Mouse (Mus musculus) cerebellum, adult 2 months (tissue): ENCODE data around the gene 1110008L16Rik. TPM values are rescaled to one million over a fixed set of nuclear protein-coding genes. Genes with fewer than 3 reads are reported as not detected.
"Not testable (repeated sequence)": the region's sequence is repeated elsewhere in the genome, so short reads cannot be mapped to it uniquely, and the experiment has no call there.

Experiments used
- DNase-seq, 2 experiments: peaks; one replicate each; pipeline ENCODE4 v3.0.0; 2021
- H3K27ac ChIP-seq: fragments of 200-500 bp; 2 replicates; pipeline ENCODE4 v1.5.1; 2012; ENCODE audit warnings: low read length, control low read depth, inconsistent platforms; ENCODE audit not compliant: insufficient read depth
- H3K27me3 ChIP-seq: fragments of 200-500 bp; 2 replicates; pipeline ENCODE4 v1.6.1; 2012; ENCODE audit warnings: inconsistent platforms, mild to moderate bottlenecking, low read length, moderate library complexity; ENCODE audit not compliant: control insufficient read depth, insufficient read depth
- H3K4me1 ChIP-seq: fragments of 200-500 bp; 2 replicates; pipeline ENCODE4 v1.6.1; 2011; ENCODE audit warnings: low read length; ENCODE audit not compliant: control insufficient read depth, insufficient read depth
- H3K4me3 ChIP-seq: fragments of 200-500 bp; replicated peaks from 2 replicates; pipeline ENCODE3; 2011; ENCODE audit warnings: mild to moderate bottlenecking, low read depth, low read length, control low read depth; ENCODE audit not compliant: insufficient read depth
- CTCF ChIP-seq: fragments of 200-500 bp; IDR thresholded peaks from 2 replicates; pipeline ENCODE4 v1.5.1; 2011; ENCODE audit warnings: low read depth, mild to moderate bottlenecking, control low read depth, low read length, moderate library complexity, borderline replicate concordance; ENCODE audit not compliant: insufficient read depth
- POLR2A ChIP-seq: fragments of 200-500 bp; IDR thresholded peaks from 2 replicates; pipeline ENCODE4 v1.6.1; 2011; ENCODE audit warnings: low read length, control low read depth, borderline replicate concordance; ENCODE audit not compliant: insufficient read depth
- WGBS: fragments of 180-500 bp; shearing (Covaris S2); methylation state at CpG from one replicate; pipeline ENCODE4 v1.1.7; 2018; 5-methylcytosine and 5-hydroxymethylcytosine counted together
- polyA plus RNA-seq: library from polyadenylated mRNA; depleted of rRNA; stranded (reverse); fragments of >200 nt; gene quantifications from 2 replicates; pipeline ENCODE4 v1.2.3, GENCODE M21; 2012

Gene 1110008L16Rik
- polyA plus RNA-seq, 1 experiment, result 5.7 TPM

- Histone ChIP-seq H3K4me1 (no peaks in the 10 kb centered on the region), H3K4me3 (no peak overlapping the region), H3K27me3 (no peaks in the 10 kb centered on the region), H3K27ac (no peak overlapping the region)
- no peak for DNase-seq
- TF ChIP-seq POLR2A, result no peak
- TF ChIP-seq CTCF, result no peak
Measured at GRCm38 (mm10) chr12:55392120-55392519, 92.7 kb downstream of the 1110008L16Rik start.

GRCm38 (mm10) chr12:55392733-55393577, 93.6 kb downstream of the 1110008L16Rik start:
- Histone ChIP-seq H3K4me1 (no peaks in the 10 kb centered on the region), H3K27me3 (no peaks in the 10 kb centered on the region), H3K4me3 (no peak overlapping the region), H3K27ac (no peak overlapping the region)
- no peak for DNase-seq
- no peak for TF ChIP-seq CTCF
- TF ChIP-seq POLR2A, result no peak
- WGBS, result 89% methylated on average over 11 of the region's 11 CpGs

GRCm38 (mm10) chr12:55395601-55396000, 96.2 kb downstream of the 1110008L16Rik start:
- not testable (repeated sequence) for H3K27ac ChIP-seq, H3K4me3 ChIP-seq, DNase-seq, H3K27me3 ChIP-seq, H3K4me1 ChIP-seq
- WGBS, result 41% methylated on average over 14 of the region's 14 CpGs

GRCm38 (mm10) chr12:55396536-55396935, 97.2 kb downstream of the 1110008L16Rik start:
- Histone ChIP-seq H3K4me3 (no peak overlapping the region), H3K27me3 (no peaks in the 10 kb centered on the region), H3K27ac (no peak overlapping the region), H3K4me1 (peaks cover 2% of the 10 kb centered on the region)
- TF ChIP-seq POLR2A, result no peak
- no peak for TF ChIP-seq CTCF
- 74% methylated on average over 4 of the region's 4 CpGs for WGBS
- peak; percentile 13 to 19 for DNase-seq

- WGBS, result 65% methylated on average over 9 of the region's 9 CpGs
- H3K4me3 ChIP-seq, result peak overlapping the region; percentile 92
- TF ChIP-seq POLR2A (no peak), CTCF (no peak)
- 0 out of 2 replicates have a peak overlapping the region, but pooled peaks have one; percentile 84 for H3K27ac ChIP-seq
- DNase-seq, result no peak
- H3K4me1 ChIP-seq, result peaks cover 2% of the 10 kb centered on the region
- H3K27me3 ChIP-seq, result no peaks in the 10 kb centered on the region
Measured at GRCm38 (mm10) chr12:55397544-55398239, 98.3 kb downstream of the 1110008L16Rik start.

- H3K4me1 ChIP-seq, result peaks cover 2% of the 10 kb centered on the region
- TF ChIP-seq POLR2A (peak; percentile 88), CTCF (0 out of 2 replicates have a peak, but pooled peaks have one; percentile 9)
- H3K27me3 ChIP-seq, result no peaks in the 10 kb centered on the region
- peak overlapping the region; percentile 84 for H3K27ac ChIP-seq
- under 1% methylated on average over 51 of the region's 51 CpGs for WGBS
- DNase-seq, result peak; percentile 88 to 92
- H3K4me3 ChIP-seq, result peak overlapping the region; percentile 92
Measured at GRCm38 (mm10) chr12:55398240-55399127, 99.1 kb downstream of the 1110008L16Rik start.

GRCm38 (mm10) chr12:55399128-55399677, 99.8 kb downstream of the 1110008L16Rik start:
- DNase-seq, result no peak
- 1% methylated on average over 20 of the region's 20 CpGs for WGBS
- no peak for TF ChIP-seq CTCF
- no peak for TF ChIP-seq POLR2A

More at GRCm38 (mm10) chr12:55399128-55399677, 99.8 kb downstream of the 1110008L16Rik start:
- H3K27ac ChIP-seq, result peak overlapping the region; percentile 48
- peaks cover 2% of the 10 kb centered on the region for H3K4me1 ChIP-seq
- no peaks in the 10 kb centered on the region for H3K27me3 ChIP-seq
- H3K4me3 ChIP-seq, result peak overlapping the region; percentile 92
